Mouse (Mus musculus) kidney, postnatal 0 days (tissue): ENCODE measurements at regions not wholly inside any gene's neighbourhood (a gene's known extent, or its start where the extent isn't known, plus 50 kb on each side); places are given as distances from the start of the nearest gene placed in this dataset.

Experiments used
- ATAC-seq: fragments of 200-750 bp; cut with Nextera tagmentation; replicated peaks from 2 replicates; pipeline ENCODE4 v1.8.0; 2017; ENCODE audit warnings: low read depth, moderate number of reproducible peaks, moderate TSS enrichment, moderate library complexity; ENCODE audit not compliant: low FRiP score
- DNase-seq: peaks from one replicate; pipeline ENCODE4 v3.0.0-alpha.2; 2016; ENCODE audit warnings: low spot score
- H3K27ac ChIP-seq: fragments of 300-500 bp; sonication (generic); 2 replicates; pipeline ENCODE4 v1.5.1; 2014; ENCODE audit warnings: mild to moderate bottlenecking
- H3K27me3 ChIP-seq: fragments of 300-500 bp; sonication (generic); 2 replicates; pipeline ENCODE4 v1.6.1; 2014; ENCODE audit warnings: low read length, mixed read lengths; ENCODE audit not compliant: insufficient read depth
- H3K36me3 ChIP-seq: fragments of 300-500 bp; sonication (generic); 2 replicates; pipeline ENCODE4 v1.6.1; 2014; ENCODE audit warnings: low read length, mixed read lengths; ENCODE audit not compliant: insufficient read depth
- H3K4me1 ChIP-seq: fragments of 300-500 bp; sonication (generic); replicated peaks from 2 replicates; pipeline ENCODE4 v1.6.1; 2014; ENCODE audit warnings: antibody characterized with exemption, low read length, mixed read lengths; ENCODE audit not compliant: insufficient read depth
- H3K4me2 ChIP-seq: fragments of 300-500 bp; sonication (generic); 2 replicates; pipeline ENCODE4 v1.6.1; 2014; ENCODE audit warnings: mild to moderate bottlenecking, low read length, moderate library complexity, mixed read lengths
- H3K4me3 ChIP-seq: fragments of 300-500 bp; sonication (generic); replicated peaks from 2 replicates; pipeline ENCODE4 v1.5.1; 2014; ENCODE audit warnings: low read depth, low read length
- H3K9ac ChIP-seq: fragments of 300-500 bp; sonication (generic); 2 replicates; pipeline ENCODE4 v1.6.1; 2014; ENCODE audit warnings: low read depth, low read length
- H3K9me3 ChIP-seq: fragments of 300-500 bp; sonication (generic); replicated peaks from 2 replicates; pipeline ENCODE4 v1.6.1; 2016; ENCODE audit warnings: low read length, inconsistent platforms, mixed read lengths
- CTCF ChIP-seq: IDR thresholded peaks from 2 replicates; pipeline ENCODE4 v1.5.1; 2016; ENCODE audit warnings: antibody characterized with exemption, low read depth, mild to moderate bottlenecking, moderate library complexity
- WGBS: fragments of 180-500 bp; shearing (Covaris S2); extraction: QIAGEN DNeasy Blood & Tissue Kit; methylation state at CpG from one replicate; pipeline ENCODE4 v1.1.7; 2014; 5-methylcytosine and 5-hydroxymethylcytosine counted together

GRCm38 (mm10) chr8:91990048-91990447 lies 188.2 kb upstream of the Irx3 start:
- H3K9ac ChIP-seq, result no peak overlapping the region
- DNase-seq (peak; percentile 41), ATAC-seq (no peak)
- no peak overlapping the region for H3K4me2 ChIP-seq
- no peaks in the 10 kb centered on the region for H3K9me3 ChIP-seq
- H3K4me3 ChIP-seq, result no peak overlapping the region
- 52% methylated on average over 3 of the region's 3 CpGs for WGBS
- peaks cover 5% of the 10 kb centered on the region; the same call in 1 of the 2 replicates for H3K27me3 ChIP-seq
- H3K36me3 ChIP-seq, result no peaks in the 10 kb centered on the region
- H3K4me1 ChIP-seq, result 0 out of 2 replicates have a peak, but pooled peaks cover 4% of the 10 kb centered on the region
- no peak overlapping the region for H3K27ac ChIP-seq
- no peak for TF ChIP-seq CTCF

- no peak for TF ChIP-seq CTCF
Observed at GRCm38 (mm10) chr8:91988866-91989633, 187.2 kb upstream of the Irx3 start.

GRCm38 (mm10) chr8:91987854-91988253 lies 186.0 kb upstream of the Irx3 start:
- no peak for DNase-seq
- H3K4me1 ChIP-seq, result 0 out of 2 replicates have a peak, but pooled peaks cover 4% of the 10 kb centered on the region
- peaks cover 5% of the 10 kb centered on the region; the same call in 1 of the 2 replicates for H3K27me3 ChIP-seq
- no peak for ATAC-seq
- WGBS, result 37% methylated on average over 6 of the region's 6 CpGs
- no peak overlapping the region for H3K4me2 ChIP-seq
- no peak for TF ChIP-seq CTCF
- no peaks in the 10 kb centered on the region for H3K36me3 ChIP-seq
- H3K27ac ChIP-seq, result no peak overlapping the region
- no peaks in the 10 kb centered on the region for H3K9me3 ChIP-seq
- no peak overlapping the region for H3K9ac ChIP-seq
- no peak overlapping the region for H3K4me3 ChIP-seq

More at GRCm38 (mm10) chr8:91988866-91989633, 187.2 kb upstream of the Irx3 start:
- Histone ChIP-seq H3K27me3 (peaks cover 5% of the 10 kb centered on the region; the same call in 1 of the 2 replicates), H3K36me3 (no peaks in the 10 kb centered on the region), H3K27ac (no peak overlapping the region), H3K4me2 (no peak overlapping the region), H3K9me3 (no peaks in the 10 kb centered on the region), H3K9ac (no peak overlapping the region), H3K4me1 (0 out of 2 replicates have a peak, but pooled peaks cover 4% of the 10 kb centered on the region), H3K4me3 (no peak overlapping the region)
- ATAC-seq, result no peak
- peak; percentile 64 for DNase-seq
- 41% methylated on average over 11 of the region's 11 CpGs for WGBS

GRCm38 (mm10) chr8:91983171-91983570 lies 181.3 kb upstream of the Irx3 start:
- Histone ChIP-seq H3K4me1 (no peaks in the 10 kb centered on the region), H3K27me3 (peaks cover 5% of the 10 kb centered on the region; the same call in 1 of the 2 replicates), H3K36me3 (no peaks in the 10 kb centered on the region), H3K4me3 (no peak overlapping the region), H3K9me3 (no peaks in the 10 kb centered on the region), H3K9ac (no peak overlapping the region), H3K27ac (no peak overlapping the region), H3K4me2 (no peak overlapping the region)
- TF ChIP-seq CTCF, result no peak
- ATAC-seq (no peak), DNase-seq (no peak)
- 59% methylated on average over 2 of the region's 2 CpGs for WGBS

DNA sequence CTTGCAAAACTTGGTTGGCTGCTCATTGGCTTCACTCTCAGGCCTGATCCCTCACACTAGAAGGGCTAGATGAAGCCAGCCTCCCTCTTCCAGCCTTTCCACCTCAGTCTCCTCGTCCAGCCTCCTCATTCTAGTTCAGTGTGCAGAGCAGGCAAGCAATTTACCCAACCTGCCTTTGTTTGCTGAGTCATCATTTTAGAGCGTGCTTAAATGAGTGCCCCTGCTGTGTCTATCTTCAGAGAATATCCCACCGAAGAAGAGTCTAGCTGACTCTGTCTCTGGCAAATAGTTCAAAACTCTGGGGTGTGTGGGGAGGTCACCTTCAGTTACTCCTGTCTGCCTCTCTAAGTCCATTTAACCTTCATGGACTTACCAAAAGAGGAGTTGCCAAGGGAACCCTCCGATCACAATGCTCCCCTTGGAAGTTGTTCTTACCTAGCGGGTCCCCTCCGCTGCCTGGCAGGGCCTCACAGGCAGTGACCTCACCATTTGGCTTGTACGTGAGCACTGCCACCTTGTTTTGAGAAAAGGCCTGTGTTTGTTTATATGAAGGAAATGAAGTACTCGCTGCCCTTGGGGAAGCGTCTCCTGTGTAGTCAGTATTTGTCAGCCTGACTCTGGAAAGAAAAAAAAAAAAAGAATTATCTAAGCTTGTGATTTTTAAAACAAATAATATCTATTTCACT lies 175.2 kb upstream of the Irx3 start:
- 54% methylated on average over 9 of the region's 9 CpGs for WGBS

DNA sequence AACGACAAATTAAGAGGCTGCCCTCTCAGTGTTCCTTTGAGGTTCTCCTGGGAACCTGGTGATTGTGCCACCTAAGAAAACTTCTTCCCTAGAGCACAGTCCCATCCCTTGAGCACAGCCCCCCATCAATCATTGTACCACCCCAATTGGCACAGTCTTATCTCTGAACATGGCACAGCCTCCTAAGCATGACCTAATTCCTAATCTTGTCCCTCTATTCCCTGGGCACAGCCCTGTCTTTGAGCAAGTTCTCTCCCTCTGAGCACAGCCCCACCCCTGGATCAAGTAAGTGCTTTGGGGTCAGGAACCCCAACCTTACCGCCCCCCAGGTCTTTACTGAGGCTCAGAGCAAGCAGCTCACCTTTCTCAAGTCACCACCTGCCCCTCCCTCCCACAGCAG lies 173.6 kb upstream of the Irx3 start:
- Histone ChIP-seq H3K27me3 (peaks cover 29% of the 10 kb centered on the region; the same call in 1 of the 2 replicates), H3K9me3 (no peaks in the 10 kb centered on the region)

More for the DNA sequence above, 175.2 kb upstream of the Irx3 start:
- no peak for ATAC-seq
- DNase-seq, result no peak
- H3K27me3 ChIP-seq, result peaks cover 24% of the 10 kb centered on the region; the same call in 1 of the 2 replicates
- no peaks in the 10 kb centered on the region for H3K4me1 ChIP-seq
- TF ChIP-seq CTCF, result no peak
- H3K9ac ChIP-seq, result no peak overlapping the region
- no peak overlapping the region for H3K4me2 ChIP-seq
- H3K27ac ChIP-seq, result no peak overlapping the region
- H3K4me3 ChIP-seq, result no peak overlapping the region
- no peaks in the 10 kb centered on the region for H3K36me3 ChIP-seq
- H3K9me3 ChIP-seq, result no peaks in the 10 kb centered on the region

More for the DNA sequence above, 173.6 kb upstream of the Irx3 start:
- Histone ChIP-seq H3K27ac (no peak overlapping the region), H3K4me3 (no peak overlapping the region), H3K4me2 (no peak overlapping the region), H3K36me3 (no peaks in the 10 kb centered on the region), H3K9ac (no peak overlapping the region), H3K4me1 (no peaks in the 10 kb centered on the region)
- no peak for DNase-seq
- no peak for ATAC-seq
- WGBS, result 83% methylated on average over 2 of the region's 2 CpGs
- no peak for TF ChIP-seq CTCF
